Mouse (Mus musculus) embryonic fibroblast, embryonic 13.5 days (primary cell): ENCODE data around the gene Gpalpp1.

Experiments
- CTCF ChIP-seq: IDR thresholded peaks from 2 replicates; pipeline ENCODE4 v1.5.1; 2011; ENCODE audit warnings: mild to moderate bottlenecking, control low read depth, low read length, moderate library complexity, borderline replicate concordance; ENCODE audit not compliant: insufficient read depth
- POLR2A ChIP-seq: IDR thresholded peaks from 2 replicates; pipeline ENCODE4 v1.6.1; 2011; ENCODE audit warnings: low read depth, mild to moderate bottlenecking, control low read depth, low read length, moderate library complexity

GRCm38 (mm10) chr14:76128174-76128573 lies 17.6 kb upstream of the Gpalpp1 start:
- TF ChIP-seq POLR2A = no peak
- no peak for TF ChIP-seq CTCF
